Mouse (Mus musculus) spleen, adult 2 months (tissue): ENCODE data around the gene Pfas.

Experiments
- CTCF ChIP-seq: fragments of 200-500 bp; IDR thresholded peaks from 2 replicates; pipeline ENCODE4 v1.5.1; 2011; ENCODE audit warnings: mild to moderate bottlenecking, inconsistent platforms; ENCODE audit not compliant: insufficient read depth, insufficient read length, insufficient replicate concordance; ENCODE audit errors: extremely low read depth
- POLR2A ChIP-seq: fragments of 200-500 bp; IDR thresholded peaks from 2 replicates; pipeline ENCODE4 v1.6.1; 2011; ENCODE audit warnings: low read depth, low read length, inconsistent platforms

DNA sequence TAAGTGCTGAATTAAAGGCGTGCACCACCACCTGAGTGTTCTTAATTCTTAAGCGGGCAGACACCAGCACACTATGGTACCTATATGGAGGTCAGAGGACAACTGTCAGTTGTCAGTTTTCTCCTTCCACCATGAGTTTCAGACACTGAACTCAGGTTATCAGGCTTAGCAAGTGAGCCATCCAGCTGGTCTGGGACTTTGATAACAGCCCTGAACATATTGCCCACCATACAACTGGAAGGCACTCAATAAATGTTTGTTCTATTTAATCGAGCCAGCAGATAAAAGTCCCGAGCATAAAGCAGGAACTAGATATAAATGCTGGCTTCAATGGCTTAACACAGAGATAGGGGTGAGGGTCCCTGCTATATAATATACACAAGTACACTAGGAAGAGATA lies 11.2 kb downstream of the Pfas start:
- TF ChIP-seq POLR2A = no peak
- no peak for TF ChIP-seq CTCF
